Mouse (Mus musculus) gonadal fat pad, adult 2 months (tissue): ENCODE data around the gene Mfsd6. TPM values are rescaled to one million over a fixed set of nuclear protein-coding genes. Genes with fewer than 3 reads are reported as not detected.

Experiments used
- DNase-seq: peaks from one replicate; pipeline ENCODE4 v3.0.0-alpha.2; 2012; ENCODE audit warnings: low read depth
- polyA plus RNA-seq: library from polyadenylated mRNA; depleted of rRNA; stranded (reverse); fragments of >200 nt; gene quantifications from 2 replicates; pipeline ENCODE4 v1.2.3, GENCODE M21; 2012; rRNA removed

Mfsd6 gene
- polyA plus RNA-seq: 14.0 and 20.5 TPM in 2 replicates

DNA sequence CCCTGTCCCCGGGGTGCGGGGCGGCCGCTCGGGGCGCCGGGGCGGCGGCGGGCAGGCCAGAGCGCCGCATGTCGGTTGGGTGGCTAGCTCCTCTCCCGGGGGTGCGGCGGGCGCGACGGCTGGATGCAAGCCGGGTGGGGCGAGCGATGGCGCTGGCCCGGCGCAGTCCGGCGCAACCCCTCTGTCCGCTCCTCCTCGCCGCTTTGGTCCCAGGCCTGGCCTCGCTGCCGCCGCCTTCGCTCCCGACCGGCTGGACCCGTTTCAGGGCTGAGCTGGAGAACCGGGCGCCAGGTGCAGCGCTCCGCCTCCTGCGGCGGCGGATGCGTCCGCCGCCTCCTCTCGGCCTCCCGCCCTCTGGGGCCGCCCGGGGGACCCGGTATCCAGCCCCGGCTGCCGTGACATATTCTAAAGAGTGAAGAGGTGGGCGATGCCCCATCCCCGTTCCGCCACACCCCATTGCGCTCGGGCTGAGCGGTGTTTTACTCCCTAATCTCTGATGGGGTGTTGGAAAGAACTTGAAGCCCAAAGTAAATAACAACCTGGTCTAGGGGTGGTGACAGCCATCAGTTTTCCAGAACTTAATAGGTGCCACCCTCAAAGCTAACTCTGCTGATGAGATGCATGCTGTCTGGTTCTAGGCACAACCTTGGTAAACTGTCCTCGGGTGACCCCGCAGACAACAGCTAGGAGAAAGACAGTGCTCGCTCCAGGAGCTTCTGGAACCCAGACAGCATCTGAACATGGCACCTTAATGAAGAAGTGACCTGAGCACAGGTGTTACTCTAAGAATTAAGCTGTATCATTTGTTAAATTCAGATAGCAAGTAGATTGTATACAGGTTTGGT, at the start of gene Mfsd6:
Gene Mfsd6, minus strand, starts transcription at position 407 of the 845 bp plus-strand sequence.
- no peak for DNase-seq

DNA sequence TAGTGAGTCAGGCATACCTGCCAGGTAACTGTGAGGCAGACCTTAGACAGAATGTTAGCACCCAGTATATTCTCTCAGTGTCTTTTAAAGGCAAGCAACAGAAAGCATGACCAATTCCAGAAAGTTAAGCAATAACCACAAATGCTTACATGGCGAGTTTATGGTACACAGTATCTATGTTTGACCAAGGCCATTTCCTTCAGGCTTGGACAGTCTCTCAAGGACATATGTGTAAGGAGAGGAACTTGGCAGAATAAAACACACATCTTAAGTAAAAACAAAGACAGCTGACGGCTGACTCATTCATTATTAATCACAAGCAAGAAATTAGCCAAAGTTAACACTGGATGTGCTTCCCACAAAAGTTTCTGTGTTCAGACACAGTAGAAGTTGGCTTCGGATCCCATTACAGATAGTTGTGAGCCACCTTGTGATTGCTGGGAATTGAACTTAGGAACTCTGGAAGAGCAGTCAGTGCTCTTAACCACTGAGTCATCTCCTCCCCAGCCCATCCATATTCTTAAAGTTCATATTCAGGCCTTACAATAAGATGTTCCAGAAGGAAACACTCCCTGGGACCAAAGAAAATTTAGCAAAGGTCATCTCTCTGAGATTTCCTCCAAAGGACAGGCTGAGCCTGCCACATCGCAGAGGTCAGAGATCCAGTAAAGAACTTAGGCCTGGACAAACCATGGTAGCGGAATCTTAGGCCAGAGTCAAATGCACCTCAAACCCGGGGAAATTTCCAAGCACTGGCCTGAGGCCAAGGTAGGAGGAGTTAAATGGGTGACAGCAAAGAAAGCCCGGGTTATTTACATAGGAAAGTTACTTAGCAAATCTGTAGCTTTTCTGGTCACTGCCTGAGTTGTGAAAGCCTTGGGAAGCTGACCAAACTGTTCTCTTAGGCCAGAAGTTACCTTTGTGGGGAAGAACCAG, 38.2 kb upstream of the Mfsd6 start:
- no peak for DNase-seq

DNA sequence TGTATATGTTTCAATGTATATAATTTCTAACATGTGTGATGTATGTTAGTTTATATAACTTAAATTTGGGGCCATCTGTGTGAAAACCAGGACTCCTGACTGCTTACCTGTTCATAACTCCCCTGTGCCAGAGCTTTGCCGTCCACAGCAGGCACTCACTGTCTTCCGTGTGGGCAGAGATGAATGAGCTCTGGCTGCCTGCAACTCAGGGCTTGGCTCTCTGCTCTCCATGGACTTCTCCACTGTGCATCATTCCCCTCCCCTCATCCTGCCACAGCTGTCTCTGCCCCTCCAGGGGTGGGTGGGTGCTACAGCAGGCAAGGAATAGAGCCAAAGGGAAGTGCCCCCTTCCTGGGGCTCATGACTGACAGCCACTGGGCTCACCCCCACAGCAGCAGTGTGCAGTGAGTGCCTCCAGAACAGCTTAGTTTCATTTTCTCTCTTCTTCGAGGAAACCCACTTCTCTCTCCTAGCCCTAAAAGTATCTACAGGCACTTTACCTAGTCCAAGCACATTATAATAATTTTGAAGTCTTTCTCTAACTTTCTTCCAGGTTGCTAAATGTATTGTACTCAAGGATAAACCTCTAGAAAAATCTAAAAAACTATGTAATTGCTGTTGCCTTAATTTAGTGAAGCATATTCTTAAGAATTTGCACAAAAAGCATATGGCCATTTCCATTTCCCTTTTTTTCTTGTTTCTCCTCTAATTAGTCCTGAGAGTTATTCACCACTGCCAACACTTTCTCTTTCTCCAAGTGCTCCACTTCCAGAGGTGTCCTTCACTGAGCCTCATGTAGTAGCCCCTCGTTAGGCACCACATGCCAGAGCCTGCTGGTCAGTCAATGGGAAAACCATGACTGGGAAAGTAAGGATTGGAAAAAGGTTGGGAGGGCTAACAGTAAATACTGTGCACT, 36.9 kb upstream of the Mfsd6 start:
- no peak for DNase-seq

DNA sequence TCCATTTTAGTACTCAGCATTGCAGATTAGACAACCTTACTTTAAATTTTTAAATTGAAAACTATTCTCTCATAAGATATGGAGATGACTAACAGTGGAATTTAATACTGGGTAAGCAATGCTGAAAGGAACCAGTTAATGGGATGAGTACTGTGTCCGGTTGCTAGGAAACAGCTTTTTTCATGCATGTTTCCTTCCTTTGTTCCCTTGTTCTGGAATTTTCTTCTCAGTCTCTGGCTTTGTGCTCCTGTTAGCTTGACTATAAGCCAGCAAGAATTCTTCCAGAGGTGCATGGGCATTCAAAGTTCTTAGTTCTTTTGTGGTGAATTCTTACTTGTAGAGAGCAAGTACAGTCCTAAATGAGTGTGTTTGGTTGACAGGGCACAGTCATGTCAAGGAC, 30.9 kb upstream of the Mfsd6 start:
- DNase-seq: no peak

DNA sequence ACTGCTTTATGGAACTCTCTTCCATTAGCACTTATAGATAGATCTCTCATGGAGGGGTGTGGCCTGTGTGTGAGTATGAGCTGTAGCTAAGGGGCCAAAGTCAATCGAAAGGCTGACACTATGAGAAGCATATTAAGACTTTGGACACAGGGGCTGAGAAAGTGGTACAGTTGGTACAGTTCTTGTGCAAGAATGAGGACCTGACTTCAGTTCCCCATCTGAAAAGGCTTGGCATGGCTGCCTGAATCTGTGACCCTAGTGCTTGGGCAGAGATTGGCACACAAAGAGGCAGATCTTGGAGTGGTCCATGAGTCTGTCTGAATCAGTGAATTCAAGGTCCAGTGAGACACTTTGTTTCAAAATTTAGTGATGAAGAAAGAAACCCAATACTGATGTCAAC, 27.1 kb upstream of the Mfsd6 start:
- DNase-seq: no peak

DNA sequence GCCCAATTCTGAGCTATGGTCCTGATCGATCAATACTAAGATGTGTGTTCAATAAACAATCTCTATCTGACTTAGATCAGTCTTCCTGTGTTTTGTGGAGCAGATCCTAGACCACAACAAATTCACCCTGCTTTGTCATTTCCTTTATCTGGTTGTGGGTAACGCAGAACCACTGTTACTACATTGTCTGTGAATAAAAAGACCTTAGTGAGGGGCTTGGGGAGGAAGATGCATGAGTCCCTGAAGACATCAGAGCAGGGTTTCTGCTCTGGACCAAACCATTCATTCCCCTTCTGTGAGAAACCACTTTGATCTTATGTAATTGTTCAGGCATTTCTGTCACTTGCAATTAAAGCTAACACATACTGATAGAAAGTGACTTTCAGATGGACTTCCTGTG, 26.6 kb upstream of the Mfsd6 start:
- DNase-seq: no peak

DNA sequence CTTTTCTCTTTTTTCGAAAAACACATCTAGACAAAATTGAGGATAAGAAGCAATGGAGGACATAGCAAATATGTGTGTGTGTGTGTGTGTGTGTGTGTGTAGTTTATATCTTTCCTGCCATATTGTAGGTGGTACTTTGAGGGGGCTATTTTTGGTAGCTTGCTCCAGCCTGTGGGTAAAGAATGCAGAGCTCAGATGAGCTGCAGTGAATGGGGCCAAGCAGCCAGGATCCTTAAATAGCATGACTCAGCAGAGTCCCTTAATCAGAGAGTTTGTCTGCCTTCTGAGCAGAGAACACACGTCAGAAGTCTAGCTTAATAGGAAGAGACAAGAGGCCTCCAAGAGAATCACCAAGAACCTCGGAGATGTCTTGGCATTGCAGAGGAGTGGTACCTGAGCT, 25.4 kb upstream of the Mfsd6 start:
- no peak for DNase-seq

DNA sequence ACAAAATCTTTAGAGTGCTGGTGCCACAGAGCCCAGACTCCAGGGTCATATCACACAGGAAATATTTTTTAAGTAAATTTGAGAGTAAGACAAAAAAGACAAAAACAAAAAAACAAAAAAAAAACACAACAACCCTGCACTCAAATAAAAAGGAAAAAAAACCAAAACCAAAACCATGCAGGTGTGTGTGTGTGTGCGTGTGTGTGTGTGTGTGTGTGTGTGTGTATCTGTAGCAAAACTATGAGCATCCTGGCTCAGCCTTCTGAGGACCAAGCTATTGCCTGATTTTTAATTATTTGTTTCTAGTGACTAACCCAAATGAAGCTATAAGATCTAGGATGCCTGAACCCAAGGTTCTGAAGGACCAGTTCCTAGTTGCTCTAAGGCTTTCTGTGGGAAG, 24.4 kb upstream of the Mfsd6 start:
- no peak for DNase-seq

DNA sequence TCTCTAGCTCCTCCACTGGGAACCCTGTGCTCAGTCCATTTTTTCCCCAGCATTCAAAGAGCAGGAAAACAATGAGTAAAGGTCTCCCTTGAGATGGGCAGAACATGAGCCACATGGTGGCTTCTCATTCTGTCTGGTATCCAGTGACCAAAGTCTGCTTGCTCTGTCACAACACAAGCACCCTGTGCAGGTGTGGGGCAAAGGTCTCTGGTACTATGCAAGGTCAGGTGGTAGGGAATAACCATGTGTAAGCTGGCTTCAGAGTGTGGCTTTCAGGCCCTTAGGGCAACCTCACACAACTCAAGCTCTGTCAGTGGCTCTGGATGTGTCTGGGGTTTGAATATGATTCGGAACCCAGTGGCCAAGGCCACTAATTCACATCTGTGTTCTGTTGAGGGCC, 22.7 kb upstream of the Mfsd6 start:
- DNase-seq: no peak

DNA sequence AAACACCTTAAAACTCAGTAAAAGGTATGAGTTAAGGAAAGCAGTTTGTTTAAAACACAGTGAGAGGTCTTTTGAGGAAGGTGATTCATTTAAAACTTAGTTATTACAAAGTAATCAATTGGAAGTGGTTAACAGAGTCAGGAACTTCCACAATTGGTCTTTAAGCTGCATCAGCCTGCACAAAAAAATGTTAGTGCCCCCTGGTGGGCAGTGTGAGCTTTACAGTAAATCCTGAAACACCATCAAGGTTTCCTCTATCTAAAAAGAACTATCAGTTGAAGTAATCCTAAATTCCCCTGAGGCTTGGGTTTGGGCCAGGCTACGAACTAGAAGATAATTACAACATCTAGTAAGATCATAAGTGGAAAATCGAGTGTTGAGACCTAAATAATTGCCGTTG, 21.0 kb upstream of the Mfsd6 start:
- DNase-seq: no peak

DNA sequence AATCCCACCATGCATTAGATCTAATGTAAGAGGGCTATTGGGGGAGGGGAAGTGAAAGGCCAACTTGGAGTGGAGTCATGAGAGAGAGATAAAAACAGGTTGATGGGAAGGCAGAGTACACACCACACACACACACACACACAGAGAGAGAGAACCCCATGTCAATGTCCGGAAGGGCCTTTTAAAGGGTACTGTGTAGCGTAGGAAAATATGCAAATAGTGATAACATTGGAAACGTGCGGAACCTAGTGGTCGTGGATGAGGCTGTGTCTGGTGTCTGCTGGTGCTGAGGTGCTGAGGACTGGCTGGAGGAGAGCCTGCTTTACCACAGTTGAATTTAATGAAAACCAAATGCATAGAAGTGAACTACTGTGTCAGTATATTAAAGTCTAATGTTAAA, 15.3 kb upstream of the Mfsd6 start:
- no peak for DNase-seq

DNA sequence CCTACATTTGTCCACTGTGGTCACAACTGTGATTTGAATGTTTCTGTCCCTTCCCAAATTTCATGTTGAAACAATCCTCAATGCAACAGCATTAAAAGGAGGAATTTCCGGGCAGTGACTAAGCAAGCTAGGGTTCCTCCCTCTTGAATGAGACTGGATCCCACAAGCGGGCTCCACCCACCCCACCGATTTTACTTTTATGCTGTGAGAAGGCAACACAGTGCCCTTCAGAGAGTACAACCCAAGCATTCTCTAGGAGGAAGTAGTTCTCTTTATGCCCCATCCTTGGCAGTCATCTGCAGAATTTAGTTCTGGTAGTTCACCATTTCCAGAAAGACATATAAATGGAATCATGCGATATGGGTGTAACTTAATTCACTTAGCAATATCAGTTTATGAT, 6.9 kb upstream of the Mfsd6 start:
- no peak for DNase-seq

DNA sequence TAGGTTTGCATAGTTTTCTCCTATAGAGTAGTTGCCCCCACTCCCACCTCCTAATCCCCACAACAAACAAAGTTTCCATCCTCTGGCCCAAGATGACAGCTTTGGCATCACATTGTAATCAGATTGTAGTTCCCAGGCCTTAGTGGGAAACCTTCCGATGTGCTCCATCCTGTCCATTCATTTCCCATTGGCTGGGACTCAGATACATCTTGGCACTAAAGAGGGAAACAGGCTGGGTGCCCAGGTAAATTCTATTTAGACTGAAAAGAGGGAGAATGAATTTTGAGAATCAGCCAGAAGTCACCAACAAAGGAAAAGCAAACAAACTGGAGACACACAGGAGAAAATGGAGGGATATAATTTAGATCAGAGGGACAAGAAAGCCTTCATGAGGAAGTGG, 3.0 kb upstream of the Mfsd6 start:
- DNase-seq: no peak

DNA sequence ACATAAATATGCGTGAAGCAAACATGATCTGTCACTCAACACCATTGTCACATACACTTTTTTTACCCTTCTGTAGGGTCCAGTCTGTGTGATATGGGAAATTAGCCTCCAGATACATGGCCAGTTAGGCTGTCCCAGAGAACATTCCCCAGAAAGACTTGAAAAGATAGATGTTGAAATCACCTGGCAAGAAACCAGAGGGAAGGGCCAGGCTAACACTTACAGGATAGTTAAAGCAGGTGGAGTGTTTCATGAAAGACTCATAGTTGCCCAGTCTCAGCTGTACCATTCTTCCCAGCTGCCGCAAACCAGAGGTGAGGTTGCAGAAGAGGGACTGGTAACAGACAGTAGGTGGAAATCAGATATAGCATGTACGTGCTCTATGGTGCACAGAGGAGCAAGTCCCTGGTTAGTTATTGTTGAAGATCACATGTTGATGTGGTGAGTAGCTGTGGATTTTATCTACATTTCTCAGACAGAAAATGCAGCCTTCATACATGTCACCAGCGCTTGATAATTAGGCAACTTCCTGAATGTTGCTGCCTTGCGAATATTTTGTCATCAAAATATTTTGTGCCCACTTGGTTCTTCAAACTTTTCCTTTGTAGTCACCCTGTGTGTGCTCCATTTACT, 1.7 kb upstream of the Mfsd6 start:
- DNase-seq: no peak

DNA sequence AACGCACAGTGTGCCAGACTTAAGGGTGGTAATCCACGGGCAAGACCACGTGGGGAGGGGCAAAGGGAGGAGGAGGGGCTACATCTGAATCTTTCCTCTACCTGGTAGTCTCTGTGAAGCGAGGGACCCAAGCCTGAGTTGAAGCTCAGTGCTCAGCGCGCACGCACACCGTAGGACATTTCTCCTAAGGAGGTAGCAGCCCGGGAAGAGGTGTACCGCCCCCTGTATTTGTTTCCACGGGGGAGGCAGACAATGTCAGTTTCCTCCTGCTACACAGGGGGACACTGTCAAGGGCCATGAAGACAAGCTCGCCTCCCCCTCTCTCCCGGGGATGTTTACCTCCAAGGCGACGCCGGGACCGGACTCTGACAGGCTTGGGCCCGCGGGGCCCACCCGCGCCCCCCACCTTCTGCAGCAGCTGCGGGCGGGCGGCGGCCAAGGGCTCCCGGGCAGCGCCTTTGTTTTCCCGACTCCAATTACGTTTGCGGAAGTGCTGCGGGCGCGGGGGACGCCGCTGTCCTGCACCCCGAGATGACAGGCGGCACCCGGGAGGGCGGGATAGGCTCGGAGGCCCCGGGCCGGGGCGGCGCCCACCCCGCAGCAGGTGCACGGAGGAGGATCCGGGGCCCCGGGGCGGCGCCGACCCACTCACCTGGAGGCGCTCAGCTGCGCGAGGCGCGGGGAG, 749 bp downstream of the Mfsd6 start:
- DNase-seq: no peak

DNA sequence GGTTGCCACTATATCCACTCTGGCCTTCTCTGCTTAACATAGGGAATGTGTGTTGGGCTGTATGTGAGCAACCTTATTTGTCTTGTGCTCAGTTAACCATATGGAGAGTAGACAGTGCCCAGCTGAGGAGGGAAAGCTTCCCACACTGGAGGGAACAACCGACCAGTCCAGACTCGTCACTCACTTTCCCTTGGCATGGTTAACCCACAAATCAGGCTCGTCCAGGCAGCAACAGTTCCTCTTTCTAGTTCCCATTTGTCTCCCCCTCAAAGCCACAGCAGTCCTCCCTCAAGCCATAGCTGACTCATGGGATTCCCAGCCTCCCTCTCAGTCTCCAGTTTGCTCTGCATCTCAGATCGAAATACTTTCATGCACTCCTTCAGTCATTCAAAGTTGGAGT, 4.7 kb downstream of the Mfsd6 start:
- DNase-seq: peak; percentile 72

DNA sequence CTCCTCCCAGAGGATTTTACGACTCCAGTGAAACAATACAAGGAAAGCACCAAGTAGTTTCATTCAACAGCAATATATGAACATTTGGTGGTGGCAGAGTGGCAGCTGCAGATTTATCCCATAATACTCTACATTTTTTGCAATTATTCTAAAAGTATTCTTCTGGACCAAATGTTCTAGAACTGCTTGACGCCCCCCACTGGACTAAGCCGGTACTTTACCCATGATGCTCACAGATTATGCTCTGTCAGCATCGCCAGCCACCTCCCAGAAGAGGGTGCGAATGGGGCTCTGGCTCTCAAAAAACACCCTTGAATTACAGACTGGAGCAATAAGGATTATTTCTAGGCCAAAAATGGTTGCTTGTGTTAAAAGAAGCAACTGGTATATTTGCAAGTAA, 8.2 kb downstream of the Mfsd6 start:
- no peak for DNase-seq

DNA sequence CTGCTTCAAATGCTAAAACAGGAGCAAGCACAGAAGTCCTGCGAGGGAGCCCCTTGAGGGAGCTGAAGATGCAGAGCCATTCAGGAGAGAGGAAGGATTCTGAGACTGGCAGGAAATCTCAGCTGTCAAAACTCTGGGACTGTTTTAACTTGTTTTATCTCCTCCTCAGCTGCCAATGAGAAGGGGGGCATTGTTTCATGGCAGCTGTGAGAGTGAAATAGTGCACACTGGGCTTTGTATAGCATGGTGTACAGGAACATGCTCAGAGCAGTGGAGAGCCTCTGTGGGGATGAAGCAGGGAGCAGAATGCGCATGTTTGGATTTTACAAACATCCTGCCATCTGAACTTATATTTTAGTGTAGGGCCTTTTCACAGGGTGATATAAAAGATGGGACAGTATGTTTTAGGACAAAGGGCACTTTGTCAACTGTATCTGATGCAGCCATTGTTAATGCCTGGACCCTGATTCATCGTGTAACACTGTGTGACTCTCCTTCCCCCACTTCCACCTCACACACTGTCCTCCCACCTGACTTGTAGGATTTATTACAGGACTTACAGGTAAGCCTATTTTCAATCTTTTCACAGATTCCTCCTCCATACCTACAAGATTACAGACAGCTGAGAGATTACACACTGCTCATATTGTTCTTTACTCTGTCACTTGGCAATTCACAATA, 9.1 kb downstream of the Mfsd6 start:
- no peak for DNase-seq

DNA sequence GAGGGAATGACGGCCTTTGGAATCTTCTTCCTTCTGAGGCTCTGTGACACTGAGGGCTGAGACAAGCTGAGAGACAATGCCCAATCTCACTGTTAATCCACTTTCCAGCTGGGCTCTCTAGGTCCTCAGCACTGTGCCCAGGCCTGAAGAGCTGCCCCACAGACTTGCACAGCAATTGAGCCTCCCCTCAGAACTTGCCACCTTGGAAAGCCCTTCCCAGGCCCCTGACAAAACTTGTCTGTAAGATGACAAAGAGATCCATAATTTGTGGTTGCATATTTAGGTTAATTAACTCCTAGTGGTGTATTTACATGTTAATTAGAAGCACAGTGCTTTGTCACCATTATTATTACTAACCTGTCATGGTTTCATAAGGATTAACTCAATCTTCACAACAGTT, 12.8 kb downstream of the Mfsd6 start:
- DNase-seq: no peak

DNA sequence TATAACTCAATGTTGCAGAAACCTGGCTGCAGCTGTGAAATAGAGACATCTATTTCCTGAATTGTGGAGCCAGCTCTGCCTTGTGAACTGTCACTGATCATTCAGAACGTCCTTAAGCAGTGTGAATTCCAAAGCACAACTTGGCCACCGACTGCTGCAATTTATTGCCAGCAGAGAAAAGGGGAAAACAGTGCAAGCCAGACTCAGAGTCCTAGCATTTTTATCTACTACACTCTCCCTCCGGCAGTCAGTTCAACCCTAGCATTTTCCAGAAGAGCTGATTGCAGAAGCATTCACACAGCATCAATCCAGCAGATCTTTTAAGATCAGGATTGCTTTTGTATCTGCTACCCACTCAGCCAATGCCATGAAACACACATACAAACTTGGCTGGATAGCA, 13.2 kb downstream of the Mfsd6 start:
- no peak for DNase-seq
